Mouse (Mus musculus): ENCODE measurements around the gene Vipr2.

Gene Vipr2

DNA sequence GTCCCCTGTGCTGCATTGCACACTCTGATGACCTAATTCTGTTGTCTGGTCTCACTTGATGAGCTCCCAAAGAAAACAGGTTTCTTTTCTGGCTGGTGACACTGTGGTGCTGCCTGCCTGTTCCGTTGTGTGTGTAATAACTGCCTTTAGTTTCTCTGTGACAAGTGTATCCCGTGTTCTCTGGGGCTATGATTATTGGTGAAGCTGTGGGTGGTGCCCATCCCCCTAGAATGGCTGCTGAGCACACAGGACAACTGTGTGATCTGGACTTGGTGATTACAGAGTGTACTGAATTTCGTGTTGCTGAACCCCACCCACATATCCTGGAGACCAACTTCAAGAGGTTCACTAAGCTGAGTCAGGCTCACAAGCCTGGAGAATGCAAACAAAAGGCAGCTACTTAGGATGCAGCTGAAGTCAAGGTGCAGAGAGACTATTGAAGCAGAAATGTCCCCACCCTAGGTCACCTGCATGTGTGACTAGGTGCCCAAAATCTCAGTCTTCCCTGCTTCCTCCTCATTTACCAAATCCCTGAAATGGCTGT, 18.9 kb downstream of the Vipr2 start:
- DNase-seq (ENCODE audit: low spot score in 2 of 2) = no peak

DNA sequence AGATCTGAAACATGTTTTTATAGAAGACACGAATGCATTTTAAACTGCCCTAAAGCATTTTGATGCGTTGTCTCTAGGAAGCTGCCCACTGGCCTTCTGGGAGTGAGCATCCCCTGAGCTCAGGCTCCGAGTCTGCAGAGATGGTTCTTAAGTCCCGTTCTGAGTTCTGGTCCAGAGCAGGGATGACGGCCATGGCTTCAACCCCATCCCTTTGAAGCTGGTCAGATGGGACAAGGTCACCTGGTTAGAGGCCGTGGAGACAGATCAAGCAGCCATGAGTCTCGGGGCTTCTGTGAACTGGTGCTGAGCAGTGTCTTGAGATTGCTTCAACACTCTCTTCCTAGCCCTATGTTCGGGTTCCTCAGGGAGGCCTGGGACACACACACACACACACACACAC, 19.6 kb downstream of the Vipr2 start:
- no peak for DNase-seq (ENCODE audit: low spot score in 2 of 2)

DNA sequence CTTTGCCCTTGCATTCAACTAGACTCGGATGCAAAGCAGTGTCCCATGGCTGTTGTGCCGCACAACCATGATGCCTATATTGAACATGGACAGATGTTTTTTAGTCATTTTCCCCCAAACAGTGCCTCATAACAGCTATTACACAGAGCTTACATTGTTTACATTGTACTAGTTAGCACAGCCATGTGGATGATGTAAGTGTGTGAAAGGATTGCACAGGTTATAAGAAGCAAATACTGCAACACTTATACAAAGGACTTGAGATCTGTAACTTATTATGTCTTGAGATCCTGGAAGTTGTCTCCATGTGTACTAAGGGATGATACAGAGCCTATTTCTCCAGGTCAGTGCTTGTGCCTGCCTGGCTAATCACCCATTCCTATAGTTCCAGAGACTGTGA, 24.4 kb downstream of the Vipr2 start:
- no peak for DNase-seq (ENCODE audit: low spot score in 2 of 2)

DNA sequence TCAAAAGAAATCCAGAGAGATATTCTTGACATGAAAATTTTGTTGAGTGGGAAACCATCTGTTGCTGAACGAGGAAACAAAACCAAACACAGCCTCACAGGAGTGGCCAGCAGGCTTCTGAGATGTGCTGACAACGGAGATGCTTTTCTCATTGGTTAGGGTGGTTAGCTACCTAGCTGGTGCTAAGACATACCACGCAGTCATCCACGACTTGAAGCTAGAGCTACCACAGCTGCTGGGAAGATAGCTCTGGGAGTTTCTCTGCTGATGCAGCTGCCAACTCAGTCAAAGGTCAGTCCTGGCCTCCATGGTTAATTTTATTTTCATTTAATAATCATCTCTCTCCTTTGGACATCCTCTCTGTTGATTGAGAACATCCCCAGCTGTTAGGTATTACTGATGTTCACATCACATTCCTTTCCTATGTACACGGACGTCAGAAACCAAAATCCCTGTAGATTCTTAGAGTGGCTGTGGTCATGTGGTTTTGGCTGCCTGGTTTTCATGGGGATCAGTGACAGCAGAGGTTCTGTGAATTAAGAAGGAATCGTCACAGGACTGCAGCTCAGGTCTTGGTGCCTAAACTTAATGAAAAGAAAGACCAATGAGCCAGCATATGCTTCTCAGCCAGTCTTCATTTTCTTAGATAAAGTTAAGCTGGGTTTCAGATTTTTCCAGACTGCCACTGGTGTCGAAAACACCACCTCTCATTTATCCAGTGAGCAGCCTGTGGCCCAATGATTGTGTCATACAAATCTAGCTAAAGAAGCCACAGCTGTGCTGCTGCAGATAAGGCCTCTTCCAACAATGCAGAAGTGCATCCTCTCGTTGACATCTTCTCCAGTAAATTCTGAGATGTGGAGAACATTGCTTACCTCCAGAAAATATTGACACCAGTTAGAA, 32.2 kb downstream of the Vipr2 start:
- DNase-seq (ENCODE audit: low spot score in 2 of 2) = no peak

DNA sequence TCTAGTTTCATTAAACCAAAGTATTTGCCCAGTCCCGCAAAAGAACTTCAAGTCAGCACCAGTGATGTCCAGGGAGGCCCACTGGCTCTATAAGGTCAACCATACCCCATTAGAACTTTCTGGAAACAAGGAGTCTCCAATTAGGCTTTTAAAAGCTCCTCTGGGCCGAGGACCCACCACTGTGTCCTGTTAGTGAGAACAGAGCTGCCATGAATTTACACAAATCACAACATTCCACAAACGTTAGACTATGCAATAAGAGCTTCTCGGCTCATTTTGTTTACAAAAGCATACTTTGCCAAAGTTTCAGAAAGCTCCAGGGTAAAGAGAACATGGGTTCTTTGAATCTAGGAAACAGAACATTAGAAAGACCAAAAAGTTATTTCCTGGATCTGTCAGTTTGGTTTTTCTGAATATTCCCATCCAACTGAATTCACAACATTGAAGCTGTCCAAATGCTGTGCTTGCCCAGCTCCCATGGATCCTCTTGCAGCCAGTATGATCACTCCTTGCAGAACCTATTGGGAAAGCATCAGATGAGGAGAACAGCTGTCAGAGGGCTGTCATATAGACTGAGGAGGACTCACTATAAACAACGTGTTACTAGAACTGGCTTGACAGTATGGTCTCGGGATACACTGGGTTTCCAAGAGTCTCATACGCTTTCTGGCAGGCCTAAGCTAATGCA, 33.6 kb downstream of the Vipr2 start:
- DNase-seq (ENCODE audit: low spot score in 2 of 2) = no peak

DNA sequence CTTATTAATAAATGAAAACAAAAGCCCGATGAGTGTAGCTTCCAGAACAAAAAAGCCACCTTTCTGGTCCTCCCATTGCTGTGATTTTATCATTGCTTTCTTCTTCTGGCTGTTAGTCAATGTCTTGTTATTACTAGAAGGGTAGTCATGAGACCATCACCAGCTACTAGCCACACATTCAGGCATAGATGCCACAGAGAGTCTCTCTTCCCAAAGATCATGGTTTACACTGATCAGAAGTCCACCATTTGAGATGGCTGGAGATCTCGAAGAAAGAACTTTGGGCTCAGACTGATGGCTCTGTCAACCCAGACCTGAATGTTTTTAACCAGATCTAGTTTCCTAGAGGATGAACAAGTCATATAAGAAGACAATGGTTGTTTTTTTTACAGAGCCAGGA, 38.3 kb downstream of the Vipr2 start:
- no peak for DNase-seq (ENCODE audit: low spot score in 2 of 2)

DNA sequence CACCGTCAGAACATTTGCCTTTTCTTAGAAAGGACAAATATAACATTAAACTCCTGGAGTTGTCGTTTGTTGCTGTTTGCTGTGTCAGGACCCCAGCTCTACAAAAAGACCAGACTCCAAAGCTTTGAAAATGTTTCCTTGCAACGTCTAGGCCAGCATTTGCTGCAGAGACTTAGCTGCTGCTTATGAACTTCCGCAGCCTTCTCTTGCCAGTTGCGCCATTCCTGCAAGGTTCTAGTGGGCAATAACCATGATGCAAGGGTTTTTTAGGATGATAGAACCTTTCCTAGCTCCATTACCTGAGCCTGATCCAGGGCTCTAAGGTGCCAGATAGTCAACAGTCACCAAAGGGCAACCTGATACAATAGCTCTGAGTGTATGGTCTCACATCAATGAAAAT, 38.9 kb downstream of the Vipr2 start:
- DNase-seq (ENCODE audit: low spot score in 2 of 2) = no peak

DNA sequence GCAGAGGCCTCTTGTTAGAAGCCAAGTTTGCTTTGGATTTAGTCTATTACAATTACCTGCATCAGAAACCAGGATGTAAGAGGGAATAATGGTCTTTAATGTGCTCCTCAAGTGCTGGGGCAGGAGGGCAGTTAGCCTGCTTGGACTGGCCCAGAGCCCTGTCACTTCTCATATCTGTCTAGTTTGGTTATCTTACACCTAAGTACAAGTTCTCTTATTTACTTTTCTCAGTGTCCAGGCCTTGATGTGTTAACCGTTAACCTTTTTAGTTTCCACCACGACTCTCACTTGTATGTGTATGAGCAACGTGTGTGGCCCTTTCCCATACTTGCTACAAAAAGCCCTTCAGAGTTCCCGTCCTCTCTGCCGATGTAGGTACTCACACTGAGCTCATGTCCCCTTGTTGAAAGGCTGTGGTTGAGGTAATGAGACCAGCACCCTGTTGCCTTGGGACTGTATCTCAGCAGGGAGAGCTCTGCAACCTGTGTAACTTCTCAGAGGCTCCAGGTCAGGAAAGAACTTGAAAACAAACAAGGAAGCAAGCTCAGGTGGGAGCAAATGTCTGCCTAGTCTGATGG, 39.9 kb downstream of the Vipr2 start:
- no peak for DNase-seq (ENCODE audit: low spot score in 2 of 2)

DNA sequence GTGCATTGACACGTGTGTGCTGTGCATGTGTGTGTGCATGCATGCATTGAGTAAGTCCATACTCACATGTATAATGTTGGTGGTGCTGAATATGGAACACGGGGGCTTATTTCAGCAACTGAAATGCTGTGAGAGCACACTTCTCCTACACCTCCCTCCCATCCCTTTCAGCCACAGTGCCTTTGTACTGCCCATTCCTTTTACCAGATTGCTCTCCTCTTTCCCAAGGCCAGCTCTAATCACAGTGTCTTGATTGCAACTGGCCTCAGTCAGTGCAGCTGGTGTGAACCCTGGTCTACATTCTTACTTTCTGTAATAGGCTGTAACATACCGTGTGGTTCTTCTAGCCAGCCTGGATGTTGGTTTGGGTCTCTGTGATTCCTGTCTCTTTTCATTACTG, 41.5 kb downstream of the Vipr2 start:
- DNase-seq (ENCODE audit: low spot score in 2 of 2) = no peak

DNA sequence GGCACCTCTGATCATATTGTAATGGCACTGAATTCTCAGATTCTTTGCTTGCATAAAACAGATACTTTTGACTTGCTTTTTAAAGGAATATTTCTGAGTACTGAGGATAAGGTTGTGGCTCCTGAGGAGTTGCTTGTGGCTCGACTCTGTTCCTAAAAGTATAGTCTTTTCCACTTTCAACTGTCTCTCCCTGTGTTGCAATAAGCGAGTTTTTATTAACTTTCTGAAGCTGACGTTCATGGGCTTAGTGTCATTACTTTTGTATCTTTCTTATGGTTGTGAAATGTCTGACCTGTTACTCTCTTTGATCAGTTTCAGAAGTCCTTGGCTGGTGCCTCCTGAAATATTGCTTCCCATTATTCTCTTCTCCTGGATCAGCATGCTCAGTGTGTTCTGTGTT, 46.3 kb downstream of the Vipr2 start:
- DNase-seq (ENCODE audit: low spot score in 2 of 2) = no peak

DNA sequence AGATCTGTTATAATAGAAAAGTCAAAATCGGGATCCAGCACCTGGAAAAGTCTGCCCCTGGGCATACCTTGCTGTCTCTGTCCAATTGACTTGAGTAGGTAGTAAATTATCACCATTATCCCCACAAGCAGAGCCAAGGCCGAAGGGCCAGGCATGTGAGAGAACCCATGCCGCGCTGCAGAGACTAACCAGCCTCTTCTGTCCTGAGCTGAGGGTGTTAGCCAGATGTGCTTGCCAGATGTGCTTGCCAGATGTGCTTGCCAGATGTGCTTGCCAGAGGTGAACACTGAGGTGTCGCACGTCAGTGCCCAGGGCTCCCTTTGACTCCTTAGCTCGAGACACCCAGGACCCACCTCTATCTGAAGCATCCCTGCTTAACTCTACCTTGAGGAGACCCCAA, 53.4 kb downstream of the Vipr2 start:
- no peak for DNase-seq (ENCODE audit: low spot score in 2 of 2)

DNA sequence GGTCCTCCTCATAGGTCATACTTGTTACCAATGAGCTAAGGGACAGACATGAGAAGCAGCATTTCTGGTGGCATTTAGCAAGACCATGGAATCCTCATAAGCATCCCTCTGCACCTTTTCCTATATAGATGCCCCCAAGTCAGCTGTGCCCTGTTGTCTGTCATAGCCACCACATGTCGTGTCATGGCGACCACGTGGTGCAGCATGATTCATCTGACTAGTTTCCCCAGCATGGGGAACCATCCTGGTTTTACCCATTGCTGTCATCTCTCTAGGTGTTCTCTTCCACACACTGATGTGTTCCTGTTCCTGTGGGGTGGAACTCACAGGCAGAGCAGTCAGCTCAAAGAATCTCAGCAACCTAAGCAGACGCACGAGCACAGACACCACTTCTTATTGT, 55.4 kb downstream of the Vipr2 start:
- no peak for DNase-seq (ENCODE audit: low spot score in 2 of 2)

DNA sequence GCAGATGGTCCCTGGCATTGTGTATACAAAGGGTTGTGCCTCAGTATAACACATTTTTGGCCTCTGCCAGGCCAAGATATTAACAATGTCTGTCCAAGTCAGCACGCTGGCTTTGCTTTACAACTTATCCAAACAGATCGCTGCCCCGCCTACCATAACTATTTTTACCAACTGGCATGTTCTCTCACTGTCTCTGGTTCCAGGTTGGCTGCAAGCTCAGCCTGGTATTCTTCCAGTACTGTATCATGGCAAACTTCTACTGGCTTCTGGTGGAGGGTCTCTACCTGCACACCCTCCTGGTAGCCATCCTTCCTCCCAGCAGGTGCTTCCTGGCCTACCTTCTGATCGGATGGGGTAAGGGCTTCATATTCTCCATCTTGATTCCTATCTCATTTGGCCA, 58.4 kb downstream of the Vipr2 start:
- no peak for DNase-seq (ENCODE audit: low spot score in 2 of 2)

DNA sequence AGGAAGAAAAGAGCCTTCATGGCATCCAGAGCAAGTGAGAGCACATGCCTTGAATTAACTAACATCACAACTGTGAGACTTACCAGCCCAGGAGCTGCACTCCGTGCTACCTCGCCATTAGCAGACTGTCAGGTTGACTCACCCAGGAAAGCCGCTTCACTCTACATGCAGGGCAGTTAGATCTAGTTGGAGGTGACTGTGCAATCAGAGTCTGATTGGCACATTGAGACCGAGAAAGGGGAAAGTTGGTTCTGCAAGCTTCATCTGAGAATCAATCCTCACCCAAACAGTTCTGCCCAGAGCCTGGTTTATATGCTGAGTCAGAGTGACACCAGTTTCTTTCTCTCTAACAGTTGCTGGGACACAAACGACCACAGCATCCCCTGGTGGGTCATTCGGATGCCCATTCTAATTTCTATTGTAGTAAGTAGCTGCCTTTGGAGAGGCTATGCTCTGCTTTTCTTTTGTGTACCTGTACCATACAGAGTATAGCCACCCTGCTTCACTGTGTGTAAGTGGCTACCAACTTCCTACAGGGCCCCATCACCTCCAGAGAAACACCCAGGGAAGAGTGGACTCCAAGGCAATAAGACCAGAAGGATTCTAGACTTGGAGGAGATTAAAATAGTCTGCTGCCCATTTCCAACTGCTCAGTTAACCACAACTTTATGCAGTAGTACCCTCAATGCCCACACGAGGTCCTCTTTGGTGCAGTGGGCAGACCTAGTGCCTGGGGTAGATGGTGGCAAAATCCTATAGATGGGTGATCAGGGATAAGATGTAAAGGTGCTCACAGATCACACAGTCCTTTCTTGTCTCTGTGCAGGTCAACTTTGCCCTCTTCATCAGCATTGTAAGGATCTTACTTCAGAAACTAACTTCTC, 61.0 kb downstream of the Vipr2 start:
- DNase-seq (ENCODE audit: low spot score in 2 of 2) = no peak

DNA sequence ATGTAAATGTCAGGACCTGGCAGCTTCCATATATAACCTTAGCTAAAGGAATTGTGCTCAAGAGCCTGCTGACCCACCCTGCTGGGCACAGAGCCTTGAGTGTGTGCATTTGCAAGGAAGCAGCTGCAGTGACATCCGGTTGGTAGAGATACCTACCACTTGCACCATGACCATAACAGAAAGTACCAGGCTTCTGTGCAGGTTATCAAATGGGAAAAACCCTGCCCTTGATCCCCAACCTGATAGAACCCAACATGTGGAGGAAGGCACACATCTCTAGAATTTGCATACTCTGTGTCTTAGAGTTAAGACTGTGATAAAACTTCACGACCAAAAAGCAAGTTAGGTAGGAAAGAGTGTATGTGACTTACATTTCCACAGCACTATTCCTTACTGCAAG, 63.1 kb downstream of the Vipr2 start:
- DNase-seq (ENCODE audit: low spot score in 2 of 2) = no peak

DNA sequence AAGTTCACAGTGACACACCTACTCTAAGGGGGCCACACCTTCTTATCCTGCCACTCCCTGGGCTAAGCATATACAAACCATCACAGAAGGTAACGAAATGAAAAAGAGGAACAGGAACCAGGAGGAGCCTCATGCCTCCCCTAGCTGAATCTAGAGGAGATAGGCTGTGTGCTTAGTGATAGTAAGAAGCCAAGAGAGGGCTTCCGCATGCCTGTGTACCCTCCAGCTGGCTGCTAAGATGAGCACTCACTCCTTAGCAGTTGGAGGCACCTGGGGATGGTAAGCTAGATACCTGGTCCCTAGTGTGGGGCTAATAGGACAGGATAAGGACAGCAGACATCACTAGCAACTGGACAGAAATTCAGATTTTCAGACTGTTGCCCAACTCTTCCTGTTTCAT, 64.3 kb downstream of the Vipr2 start:
- DNase-seq (ENCODE audit: low spot score in 2 of 2) = no peak

DNA sequence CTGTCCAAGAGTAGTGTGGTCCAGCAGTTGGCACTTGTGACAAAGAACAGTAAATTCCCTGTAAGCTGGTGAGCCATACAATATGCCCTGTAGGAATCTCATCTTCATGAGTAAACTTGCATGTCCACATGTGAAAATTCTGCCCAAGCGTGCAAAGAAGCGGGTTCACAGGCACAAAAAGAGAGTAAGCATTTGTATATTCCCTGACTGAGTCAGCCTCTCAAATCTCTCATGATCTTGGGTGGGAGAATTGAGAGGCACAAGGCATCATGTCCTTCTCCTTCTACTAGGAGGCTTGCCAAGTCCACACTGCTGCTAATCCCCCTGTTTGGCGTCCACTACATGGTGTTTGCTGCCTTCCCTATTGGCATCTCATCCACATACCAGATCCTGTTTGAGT, 64.9 kb downstream of the Vipr2 start:
- DNase-seq (ENCODE audit: low spot score in 2 of 2) = no peak

DNA sequence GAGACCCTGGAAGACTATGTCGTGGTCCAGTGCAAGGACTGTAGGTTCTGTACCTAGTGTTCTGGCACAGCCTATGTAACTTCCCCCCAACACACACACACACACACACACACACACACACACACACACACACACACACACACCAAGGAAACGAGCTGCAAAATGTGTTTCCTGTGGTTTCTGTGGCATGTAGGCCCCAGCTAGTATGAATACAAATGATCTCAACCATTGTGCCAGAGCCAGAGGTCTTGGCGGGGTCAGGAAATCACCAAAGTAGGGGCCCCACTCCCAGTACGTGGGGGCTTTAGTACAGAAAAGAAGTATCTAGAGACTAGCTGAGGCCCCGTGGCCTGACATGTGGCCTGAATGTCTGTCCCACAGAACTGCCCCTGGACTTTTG, 67.7 kb downstream of the Vipr2 start:
- DNase-seq (ENCODE audit: low spot score in 2 of 2) = no peak

DNA sequence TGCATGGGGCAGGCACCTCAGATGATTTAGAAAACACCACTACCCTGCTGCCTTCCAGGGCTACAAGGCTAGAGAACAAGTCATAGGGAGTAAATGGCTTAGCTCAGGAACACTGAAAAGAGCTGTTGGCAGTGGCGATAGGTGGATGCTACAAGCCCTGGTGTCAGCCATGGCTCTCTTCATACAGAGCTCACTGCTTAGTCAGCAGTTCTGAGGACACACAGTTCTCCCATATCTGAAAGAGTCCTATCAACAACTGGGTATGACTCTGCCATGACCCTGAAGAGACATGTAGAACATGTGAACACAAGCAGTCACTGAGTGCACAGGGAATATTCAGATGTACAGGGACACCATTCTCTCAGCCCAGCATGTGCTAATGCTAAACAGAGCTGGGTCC, 68.2 kb downstream of the Vipr2 start:
- no peak for DNase-seq (ENCODE audit: low spot score in 2 of 2)

DNA sequence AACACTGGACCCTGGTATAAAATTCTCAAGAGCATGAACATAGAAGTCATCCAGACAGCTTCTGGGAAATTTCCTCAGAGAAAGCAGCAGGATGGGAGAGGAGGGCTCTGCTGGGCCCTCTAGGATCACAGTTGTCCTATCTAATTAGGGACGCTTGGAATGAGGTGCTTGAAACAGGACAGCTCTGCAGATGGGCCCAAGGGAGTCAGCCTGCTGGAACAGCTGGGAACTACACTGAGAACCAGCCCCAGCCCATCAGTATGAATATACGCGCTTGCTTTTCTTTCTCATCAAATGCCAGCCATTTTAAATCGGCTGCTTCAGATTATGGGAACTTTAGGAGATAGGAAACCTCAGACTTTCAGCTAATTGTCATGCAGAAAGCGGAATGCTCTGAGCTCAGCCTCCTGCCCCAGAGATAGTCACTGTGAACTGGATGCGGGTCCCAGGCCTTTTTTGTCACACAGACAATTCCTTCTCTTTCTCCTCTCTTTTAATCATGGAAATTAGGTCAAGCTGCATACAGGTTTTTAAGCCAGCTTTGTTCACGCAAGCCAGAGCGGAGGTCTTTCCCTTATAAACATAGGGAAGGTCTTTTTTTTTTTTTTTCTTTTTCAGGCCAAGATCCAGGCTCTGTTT, 69.6 kb downstream of the Vipr2 start:
- no peak for DNase-seq (ENCODE audit: low spot score in 2 of 2)

DNA sequence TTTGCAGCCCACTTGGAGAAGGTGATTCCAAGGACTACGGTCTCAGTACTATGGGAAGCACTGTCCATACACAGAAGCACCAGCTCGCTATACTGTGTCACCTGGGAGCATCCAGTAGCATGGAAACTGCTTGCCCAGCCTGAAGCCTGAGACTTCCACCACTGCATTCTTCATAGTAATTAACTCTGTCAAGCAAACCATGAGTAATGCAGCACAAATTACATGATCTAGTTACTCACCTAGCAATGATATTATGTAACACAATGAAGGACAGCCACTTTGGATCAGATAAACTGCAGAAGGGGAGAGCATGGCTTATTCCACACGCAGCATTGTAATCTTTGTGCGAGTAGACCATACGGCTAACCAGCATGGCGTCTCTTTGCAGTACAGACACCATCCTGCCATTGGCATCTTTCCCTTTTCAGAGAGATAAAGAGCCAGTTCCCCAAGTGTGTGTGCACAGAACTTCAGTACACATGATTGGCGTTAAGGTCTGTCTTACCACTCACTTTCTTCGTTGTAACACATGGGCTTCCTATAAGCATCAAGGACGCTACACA, 75.4 kb downstream of the Vipr2 start:
- DNase-seq (ENCODE audit: low spot score in 2 of 2) = no peak
